Mouse (Mus musculus) R1 (cell line): ENCODE measurements at regions not wholly inside any gene's neighbourhood (a gene's known extent, or its start where the extent isn't known, plus 50 kb on each side); places are given as distances from the start of the nearest gene placed in this dataset.
"Not testable (repeated sequence)": the region's sequence is repeated elsewhere in the genome, so short reads cannot be mapped to it uniquely, and the experiment has no call there.

Experiments used
- DNase-seq: peaks from one replicate; pipeline ENCODE4 v3.0.0-alpha.2; 2018; ENCODE audit warnings: low read depth, low spot score

DNA sequence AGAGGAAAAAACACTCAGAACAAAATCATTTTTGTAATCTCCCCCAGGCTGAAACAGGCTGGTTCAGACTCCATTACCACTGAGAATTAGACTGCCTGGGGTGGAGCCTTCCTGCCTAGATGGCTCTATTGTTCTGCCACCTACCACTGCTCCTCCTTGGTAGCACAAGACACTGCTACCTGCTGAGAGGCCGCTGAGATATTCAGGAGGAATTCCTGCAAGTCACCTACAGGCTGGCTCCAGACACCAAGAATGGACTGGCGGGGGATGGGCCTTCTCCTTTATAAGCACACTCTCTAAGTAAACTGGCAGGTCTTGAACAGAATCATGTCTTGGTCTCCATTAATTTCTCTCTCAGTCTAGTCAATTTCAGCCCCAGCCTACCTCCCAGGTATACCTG is 3289.4 kb downstream of the Gm37988 start:
- DNase-seq, result peak; percentile 98

DNA sequence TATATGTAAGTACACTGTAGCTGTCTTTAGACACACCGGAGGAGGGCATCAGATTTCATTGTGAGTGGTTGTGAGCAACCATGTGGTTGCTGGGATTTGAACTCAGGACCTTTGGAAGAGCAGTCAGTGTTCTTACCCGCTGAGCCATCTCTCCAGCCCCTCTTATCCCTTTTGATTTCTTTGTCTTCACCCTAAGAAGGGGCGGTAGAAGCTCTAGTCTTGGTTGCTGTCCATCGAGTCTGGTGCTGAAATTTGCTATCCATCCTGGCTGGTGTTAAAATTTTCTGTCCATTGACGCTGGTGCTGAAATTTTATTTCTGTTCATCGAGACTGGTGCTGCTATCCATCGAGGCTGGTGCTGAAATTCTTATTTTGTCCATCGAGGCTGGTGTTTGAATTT is 3290.9 kb upstream of the A830018L16Rik start:
- DNase-seq, result peak; percentile 71

DNA sequence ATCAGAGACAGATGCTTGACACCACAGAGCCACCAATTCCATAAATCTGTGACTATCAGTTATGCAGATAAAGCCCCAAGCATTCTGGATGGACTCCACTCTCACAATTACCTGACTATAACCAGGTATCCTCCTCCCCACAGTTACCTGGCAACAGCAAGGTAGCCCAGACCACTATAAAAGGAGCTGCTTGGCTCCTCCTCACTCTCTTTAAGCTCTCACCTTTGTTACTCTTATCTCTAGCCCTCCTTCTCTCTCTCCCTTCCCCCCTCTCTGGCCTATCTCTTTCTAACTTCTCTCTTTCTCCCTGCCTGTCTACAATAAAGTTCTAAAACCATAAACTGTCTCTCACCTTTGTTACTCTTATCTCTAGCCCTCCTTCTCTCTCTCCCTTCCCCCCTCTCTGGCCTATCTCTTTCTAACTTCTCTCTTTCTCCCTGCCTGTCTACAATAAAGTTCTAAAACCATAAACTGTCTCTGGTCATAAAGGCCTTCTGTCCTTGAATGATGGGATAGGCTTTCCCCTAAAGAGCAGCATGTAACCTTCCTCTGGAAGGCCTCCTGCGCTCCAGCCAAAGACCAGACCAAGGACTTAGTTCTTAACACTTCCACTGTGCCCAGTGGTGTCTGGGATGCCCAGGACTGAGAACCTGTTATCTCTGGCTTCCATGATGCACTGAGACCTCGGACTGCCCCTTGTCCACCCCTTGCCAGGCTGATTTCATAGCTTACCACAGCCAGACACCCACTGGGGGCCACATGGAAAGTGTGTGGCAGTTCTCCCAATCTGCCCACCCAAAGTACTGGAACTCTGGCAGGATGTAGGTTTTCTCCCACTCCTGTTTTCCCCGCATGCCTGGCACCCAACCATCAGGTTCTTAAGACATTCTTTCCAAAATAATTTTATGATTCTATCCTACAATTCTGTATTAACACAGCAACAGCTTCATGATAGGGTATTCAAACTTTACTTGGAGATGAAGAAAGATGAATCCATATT is 3279.2 kb upstream of the A830018L16Rik start:
- not testable (repeated sequence) for DNase-seq

DNA sequence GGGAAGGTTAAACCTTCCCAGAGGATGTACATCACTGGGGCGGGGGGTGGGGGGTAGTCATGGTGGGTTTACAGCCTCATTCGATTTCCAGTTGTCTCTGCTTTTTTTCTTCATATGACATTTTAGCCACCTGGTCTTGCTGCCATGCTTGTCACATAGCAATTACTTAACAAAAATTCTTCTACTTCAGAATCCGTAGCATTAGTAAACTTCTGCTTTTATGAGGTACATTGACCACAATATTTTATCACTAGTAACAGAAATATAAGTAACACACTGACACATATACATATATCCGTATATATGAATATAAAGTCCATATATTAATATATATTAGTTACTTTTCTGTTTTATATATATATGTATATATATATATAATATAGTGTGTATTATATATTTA is 3271.3 kb upstream of the A830018L16Rik start:
- no peak for DNase-seq

DNA sequence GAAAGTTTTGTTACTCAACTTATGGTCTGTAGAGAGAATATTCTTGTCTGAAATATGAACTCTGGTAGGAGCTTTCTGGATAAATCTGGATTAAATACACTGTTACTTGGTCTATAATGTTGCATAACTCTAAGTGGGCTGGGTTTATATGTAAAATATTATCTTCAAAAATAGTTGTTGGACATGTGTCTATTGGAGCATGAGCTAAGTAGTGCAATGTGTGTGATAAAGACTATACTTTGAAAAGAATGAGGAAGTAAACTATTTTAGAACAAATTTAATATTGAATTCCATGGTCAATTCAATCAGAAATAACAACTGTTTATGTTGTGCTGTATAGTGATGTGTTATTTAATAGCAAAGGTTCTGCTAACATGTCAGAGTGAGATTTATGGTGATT is 3240.7 kb upstream of the A830018L16Rik start:
- DNase-seq, result no peak
